Mouse (Mus musculus) embryo, embryonic 10 days (tissue): ENCODE data around the gene Gm20716.
"Not testable (repeated sequence)": the region's sequence is repeated elsewhere in the genome, so short reads cannot be mapped to it uniquely, and the experiment has no call there.

Experiments used
- DNase-seq: peaks from one replicate; pipeline ENCODE4 v3.0.0-alpha.2; 2015; ENCODE audit warnings: low spot score

Gene Gm20716

DNA sequence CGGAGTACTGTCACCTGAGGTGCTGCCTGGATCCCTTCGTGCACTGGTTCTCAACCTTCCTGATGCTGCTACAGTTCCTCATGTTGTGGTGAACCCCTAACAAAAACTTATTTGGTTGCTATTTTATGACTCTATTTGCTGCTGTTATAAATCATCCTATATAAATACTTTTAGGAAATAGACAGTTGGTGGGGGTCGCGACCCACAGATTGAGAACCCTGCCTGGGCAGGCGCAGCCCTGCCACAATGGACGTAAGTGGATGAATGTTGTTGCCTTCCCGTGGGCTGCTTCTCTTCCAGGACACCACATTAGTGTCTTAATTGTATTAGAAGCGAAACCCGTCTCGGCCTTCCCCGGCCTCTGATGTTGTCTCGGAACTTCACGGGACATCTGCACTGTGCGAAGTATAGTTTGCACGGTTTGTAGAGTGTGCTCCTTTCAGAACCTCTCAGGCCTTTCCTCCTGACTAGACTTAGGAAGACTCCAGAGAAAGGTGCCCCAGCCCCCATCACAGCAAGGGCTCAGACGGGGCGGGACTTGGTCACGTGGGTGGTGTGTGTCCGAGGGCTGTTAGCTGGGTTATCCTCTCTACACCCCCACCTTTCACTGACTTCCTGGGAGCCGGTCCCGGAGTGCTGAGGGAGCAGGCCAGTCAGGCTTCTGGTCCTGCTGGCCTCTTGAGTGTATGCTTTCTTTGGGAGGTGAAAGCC is 63.3 kb downstream of the Gm20716 start:
- DNase-seq = no peak

DNA sequence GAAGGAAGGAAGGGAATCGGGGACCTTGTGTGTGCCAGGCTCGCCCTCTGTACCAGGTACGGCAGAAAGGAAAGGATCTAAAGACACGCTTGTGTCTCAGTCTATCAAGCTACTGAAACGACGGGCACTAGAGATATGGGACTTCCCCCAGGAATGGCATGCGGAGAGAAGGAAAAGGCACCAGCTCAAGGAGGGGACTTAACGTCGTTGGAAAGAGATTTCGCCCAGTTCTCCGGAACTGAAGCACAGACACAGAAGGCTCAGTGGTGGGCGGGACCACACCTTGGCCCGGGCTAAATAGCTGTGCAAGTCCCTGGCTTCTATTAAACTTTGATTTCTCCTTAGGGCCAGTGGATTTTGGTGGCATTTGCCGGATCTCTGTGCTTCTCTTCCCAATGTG is 68.2 kb downstream of the Gm20716 start:
- peak; percentile 45 for DNase-seq

DNA sequence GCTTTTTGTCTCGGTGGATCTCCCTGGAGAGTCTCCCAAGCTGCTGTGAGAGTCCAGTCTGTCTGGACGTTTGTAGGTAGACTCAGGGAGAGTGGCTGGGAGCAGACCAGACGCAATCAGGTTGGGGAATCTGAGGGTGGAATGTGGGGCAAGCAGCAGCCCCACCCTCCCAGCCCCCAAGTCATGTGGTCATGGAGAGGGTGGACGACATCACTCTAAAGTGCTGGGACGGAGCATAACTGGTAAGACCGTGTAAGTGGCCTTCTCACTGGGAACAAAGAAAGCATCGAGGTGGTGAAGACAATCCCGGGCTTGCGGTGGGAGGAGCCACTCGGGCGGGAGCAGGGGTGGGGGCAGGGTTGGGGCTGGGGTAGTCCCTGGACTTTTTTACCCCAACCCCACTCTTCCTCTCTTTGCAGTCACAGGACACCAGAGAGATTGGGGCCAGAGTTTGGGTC is 68.6 kb downstream of the Gm20716 start:
- peak; percentile 40 for DNase-seq

DNA sequence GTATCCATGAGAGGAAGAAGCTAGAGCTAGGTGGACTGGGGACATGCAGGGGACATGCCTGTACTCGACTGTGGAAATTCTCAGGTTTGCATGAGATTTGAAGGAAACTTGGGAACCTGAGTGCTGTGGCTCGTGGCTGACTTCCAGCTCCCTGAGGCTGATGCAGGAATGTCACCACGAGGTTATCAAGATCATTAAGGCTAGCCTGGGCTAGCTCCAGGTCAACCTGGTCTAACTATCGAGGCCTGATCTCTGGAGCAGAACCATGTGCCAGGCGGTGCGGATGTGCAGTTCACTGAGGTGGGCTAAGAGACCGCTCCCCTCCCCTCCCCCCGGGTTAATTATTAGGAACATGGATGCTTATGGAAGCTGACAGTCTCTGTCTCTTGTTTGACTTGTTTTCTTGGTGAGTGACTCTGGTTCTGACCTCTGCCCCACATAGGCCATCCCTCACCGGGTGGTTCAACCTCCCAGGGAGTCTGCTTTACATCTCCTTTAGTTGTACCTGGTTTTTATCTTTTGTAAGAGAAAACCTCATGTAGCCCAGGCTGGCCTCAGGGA is 69.7 kb downstream of the Gm20716 start:
- DNase-seq = no peak

DNA sequence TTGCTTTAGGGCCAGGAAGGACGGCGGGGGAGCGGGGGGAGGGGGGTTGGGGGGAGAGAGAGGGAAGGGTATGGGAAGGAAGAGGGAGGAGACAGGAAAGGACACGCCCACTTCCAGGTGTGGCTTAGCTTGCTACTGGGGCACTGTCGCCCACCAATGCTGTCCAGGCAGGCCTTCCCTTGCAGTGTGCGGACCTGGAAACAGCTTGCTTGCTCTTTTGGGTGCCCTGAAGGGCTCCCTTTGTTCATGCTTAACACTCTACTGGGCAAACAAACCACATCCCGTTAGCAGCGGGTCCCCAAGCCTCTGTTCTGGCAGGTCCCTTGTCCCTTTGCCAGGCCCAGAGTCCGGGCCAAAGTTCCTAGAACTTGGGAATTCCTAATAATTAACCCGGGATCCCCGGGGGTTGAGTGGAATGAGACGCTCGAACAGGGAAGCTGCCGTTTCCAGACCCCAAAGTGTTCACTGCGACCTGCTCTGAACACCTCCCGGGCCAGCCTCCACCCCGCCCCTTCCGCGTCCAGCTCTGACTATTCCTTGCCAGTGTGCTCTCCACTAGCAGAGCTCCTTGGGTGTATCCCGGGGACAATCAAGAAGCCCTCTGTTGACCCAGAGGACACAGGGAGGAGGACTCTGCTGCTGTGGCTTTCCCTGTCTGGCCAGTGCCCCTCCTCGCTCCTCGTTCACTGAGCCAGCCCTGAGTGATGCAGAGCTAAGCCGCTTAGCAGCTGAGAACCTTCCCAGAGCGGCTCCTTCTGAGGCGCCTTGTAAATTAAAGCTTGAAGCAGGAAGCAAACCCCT is 71.1 kb downstream of the Gm20716 start:
- DNase-seq = peak; percentile 87

DNA sequence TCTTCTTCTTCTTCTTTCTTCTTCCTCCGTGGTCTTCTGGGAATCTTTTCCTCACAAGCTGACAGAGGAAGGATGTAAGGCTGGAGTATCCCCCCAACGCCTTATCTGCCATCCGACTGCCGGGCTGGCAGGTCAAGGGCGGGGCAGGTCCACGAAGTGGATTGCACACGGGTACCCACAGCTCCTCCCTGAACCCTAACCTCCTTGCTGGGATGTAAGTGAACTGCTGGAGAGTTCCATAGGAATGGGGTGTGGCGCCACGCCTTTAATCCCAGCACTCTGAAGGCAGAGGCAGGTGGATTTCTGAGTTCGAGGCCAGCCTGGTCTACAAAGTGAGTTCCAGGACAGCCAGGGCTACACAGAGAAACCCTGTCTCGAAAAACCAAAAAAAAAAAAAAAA is 72.2 kb downstream of the Gm20716 start:
- DNase-seq = not testable (repeated sequence)

DNA sequence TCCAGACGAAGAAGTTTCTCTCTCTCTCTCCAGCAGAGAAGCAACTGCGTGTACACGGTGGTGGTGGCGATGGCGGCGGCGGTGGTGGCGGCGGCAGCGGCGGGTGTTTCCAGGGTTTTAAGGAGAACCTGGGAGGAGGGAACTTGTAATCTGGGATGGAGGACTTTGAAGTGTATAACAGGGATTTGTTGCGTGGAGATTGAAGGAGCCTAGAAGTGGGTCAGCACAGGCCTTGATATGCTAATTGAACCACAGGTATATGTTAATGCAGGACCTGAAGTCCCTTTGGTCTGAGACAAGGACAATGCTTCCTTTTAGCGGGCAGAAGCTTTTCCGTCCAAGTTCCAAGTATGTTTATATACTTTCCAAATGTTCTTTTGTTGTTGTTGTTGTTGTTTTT is 73.8 kb downstream of the Gm20716 start:
- DNase-seq = no peak

DNA sequence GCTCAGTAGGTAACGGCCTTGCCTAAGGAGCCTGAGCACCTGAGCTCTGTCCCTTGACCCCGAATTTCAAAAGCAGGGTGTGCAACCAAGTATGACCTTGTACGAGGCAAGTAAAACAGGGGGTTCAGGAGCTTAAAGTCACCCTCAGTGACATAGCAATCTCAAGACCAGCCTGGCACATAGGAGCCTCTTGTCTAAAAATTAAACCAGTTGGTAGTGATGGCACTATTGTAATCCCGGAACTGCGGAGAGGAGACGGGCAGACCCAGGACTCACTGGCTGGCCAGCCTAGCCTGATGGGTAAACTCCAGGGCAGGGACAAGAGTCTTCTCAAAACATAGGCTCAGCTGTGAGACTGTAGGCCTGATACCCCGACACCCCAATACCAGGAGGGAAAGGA is 74.5 kb downstream of the Gm20716 start:
- no peak for DNase-seq

DNA sequence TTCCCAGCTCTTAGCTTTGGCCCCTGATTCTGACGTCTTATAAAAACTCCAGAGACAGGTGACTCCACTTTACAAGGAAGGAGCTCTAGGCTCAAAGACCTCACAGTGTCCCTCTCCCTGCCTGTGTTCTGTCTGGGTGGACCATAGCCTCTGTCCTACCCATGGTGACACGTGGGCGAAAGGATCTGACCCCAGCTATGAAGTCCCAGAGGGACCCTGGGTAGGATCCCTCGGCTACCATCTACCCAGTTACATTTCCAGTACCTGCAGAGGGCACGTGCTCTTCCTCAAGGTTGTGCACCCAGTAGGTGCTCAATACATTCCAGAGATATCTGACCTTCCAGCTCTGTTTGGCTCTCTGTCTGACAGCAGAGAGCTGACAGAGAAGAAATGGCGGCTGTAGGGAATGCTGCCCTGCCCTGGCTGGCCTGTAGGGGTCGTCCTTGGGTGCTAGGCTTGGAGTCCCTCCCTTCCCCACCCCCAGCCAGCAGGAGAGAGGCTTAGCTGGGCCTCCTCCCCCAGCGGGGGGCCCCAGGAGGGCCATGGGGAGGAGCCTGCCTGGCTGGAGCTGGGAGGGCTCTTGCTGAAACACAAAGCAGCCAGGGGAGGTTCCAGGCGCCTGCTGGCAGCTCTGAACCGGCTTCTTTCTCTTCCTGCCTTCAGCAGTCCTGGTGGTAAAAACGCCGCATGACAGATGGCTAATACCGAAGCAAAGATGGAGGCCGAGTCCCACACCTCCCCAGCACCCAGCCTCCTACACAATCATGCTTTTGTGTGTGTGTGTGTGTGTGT is 75.9 kb downstream of the Gm20716 start:
- peak; percentile 90 for DNase-seq

DNA sequence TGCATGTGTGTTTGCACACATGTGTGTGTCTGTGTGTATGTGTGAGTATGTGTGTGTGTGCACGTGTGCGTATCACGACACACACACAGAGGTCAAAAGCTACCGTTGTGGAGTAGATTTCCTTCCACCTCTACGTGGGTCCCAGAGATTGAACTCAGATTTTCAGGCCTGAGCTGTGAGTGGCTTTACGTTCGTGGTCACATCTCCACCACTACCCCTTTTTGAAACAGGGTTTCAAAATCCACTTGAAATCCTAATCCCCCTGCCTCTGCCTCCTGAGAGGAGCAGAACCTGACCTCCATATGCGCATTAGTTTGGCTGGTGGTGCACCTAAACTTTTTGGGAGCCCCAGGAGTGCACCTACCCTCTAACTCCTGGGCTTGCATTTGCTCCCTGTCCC is 80.9 kb downstream of the Gm20716 start:
- DNase-seq = no peak

DNA sequence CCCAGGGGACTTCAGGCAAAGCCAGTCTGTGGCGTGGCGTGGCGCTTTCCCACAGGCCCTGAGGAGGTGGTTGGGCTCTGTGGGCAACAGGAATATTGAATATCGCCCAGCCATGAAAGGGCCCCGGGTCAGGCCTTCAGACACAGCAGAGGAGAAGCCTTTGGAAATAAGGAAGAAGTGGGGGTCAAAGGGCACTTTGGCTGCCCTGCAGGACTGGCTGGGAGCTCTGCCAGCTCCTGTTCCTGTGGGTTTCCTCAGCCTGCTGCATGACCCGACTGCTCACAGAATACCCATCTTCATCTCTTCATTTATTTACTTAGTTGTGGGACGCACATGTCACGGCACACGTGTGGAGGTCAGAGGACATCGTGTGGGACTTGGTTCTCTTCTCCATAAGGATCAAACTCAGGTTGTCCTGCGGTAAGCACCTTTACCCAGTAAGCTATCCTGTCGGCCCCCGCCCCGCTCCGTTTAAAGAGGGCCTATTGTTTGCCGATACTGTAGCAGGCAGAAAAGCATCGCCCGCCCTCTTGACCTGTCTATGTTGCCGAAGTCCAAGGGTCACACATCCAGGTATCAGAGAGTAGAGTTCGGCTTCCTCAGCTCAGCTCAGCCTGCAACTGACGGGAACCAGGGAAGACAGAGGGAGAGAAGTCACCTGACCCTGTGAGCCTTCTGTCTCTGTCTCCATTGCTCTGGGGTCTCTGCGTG is 82.3 kb downstream of the Gm20716 start:
- DNase-seq = no peak

DNA sequence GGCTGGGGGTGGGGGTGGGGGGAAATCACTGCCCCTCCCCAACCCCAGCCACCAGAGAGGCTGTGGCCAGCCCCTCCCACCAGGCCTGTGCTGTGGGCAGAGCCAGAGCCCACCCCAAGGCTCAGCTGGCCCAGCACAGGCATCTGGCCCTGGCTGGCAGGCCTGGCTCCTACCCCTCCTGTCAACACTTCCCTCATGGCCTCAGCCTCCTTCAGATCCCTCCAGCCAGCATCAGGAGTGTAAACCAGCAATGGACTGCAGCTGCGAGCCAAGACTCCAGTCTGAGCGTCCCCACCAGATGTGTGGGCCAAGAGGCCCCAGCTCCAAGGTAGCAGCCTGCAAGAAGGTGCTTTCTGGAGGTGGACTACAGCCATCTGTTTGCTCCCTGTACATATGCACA is 84.7 kb downstream of the Gm20716 start:
- no peak for DNase-seq

DNA sequence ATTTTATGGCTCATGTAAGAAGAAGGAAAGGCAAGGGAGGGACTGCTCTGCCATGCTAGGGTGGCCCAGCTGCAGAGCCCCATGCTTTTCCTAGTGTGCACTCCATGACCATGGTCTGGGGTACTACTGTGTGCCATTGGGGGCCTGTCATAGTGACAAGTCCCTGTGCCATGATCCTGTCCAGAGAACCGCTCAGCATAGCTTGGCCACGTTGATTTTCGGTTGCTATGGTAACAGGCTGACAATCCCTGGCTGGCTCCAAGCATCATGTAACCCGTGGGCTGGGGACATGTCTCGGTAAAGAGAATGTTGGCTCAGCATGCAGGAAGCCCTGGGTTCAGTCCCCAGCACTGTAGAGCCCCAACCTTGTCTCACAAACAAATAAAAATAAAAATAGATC is 86.4 kb downstream of the Gm20716 start:
- DNase-seq = peak; percentile 46

DNA sequence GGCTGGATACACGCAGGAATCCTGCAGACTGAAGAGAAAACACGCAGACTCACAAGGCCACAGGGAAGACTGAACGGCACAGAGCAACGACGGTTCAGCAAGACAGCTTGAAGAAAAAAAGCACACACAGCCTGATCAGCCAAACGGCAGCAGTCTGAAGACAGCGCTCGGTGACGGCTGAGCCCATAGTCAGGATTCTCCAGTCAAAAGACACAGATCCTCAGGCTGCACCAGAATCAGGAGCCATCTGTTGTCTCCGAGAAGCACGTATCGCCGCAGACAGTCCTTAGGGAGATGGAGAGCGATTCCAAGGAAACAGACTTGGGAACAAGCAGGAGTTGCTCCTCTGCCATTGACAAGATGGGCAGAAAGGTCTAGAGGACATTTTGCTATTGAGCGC is 93.0 kb downstream of the Gm20716 start:
- no peak for DNase-seq
